Mouse (Mus musculus): ENCODE measurements at regions not wholly inside any gene's neighbourhood (a gene's known extent, or its start where the extent isn't known, plus 50 kb on each side); places are given as distances from the start of the nearest gene placed in this dataset.

DNA sequence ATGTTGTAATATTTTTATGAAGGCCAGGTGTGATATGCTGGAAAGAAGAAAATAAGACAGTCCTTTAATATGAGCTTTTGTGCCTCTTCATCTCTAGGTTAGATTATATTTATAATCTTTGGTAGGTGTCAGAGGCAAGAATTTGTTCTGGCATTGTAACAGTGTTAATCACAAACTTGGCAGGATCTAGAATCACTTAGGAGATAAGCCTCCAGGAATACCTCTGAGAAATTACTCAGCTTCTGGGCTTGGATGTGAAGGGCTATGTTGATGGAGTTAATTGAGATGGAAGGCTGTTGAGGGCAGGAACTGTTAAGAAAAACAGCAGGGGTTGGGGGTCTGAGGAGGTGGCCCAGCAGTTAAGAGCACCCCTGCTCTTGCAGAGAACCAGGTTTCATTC, 394.0 kb upstream of the Camk1g start:
- DNase-seq: no peak

DNA sequence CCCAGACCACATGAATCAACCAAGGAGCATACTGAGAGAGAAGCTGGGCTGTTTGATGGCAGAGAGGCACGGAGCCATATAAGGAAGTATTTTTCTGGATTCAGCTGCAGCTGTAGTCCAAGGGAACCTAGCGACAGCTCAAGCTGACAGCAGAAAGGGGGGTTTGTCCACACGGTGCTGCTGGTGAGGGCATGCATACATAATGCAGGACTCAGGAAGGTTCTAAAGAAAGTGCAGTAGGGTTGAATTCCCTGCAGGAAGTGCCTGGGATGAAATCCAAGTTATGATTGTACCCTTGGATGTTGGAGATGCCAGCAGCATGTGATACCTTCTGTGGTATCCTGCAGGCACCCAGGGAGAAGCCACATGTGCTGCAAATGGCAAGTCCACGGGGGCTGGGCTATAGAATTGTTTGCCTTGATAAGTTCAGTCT, 381.7 kb upstream of the Camk1g start:
- peak; percentile 59 to 68 for DNase-seq

DNA sequence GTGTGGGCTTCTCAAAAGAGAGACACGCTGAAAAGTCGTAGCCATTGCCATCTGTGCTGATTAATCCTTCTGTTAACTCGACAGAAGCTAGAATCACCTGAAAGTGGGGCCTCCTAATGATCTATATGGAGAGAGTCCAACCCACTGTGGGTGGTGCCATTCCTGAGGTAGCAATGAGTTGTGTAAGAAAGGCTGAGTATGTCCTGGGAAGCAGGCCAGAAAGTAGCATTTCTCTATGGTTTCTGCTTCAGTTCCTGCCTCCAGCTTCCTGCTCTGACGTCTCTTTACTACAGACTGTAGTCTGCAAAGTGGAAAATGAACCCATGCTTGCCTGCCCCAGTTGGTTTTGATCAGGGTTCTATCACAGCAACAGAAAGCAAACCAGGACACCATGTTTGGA, 380.8 kb upstream of the Camk1g start:
- DNase-seq: peak in 1 of 2 experiments; percentile 23

DNA sequence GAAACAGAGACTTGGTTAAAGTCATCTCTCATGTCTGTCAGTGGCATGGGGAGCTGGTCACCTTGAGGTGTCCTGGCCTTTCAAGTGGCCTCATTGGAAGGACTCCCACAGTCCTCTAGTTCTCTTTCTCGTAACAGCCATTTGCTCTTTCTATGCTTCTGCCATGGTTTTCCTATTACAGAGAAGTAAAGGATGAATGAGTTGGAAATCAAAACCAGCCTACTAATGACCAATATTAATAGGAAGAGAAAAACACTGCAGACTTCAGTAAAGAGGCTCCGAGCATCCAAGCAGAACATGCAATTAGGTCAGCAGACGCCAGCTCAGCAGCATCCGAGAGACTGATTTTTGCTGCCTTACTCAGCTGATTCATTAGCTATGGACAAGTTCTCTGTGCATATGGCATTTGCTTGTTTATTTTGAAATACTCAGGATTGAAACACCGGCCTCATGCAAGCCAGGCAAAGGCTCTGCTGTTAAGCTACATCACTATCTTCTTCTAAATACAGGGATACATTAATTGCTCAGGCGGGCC, 377.4 kb upstream of the Camk1g start:
- DNase-seq: peak; percentile 35 to 40

DNA sequence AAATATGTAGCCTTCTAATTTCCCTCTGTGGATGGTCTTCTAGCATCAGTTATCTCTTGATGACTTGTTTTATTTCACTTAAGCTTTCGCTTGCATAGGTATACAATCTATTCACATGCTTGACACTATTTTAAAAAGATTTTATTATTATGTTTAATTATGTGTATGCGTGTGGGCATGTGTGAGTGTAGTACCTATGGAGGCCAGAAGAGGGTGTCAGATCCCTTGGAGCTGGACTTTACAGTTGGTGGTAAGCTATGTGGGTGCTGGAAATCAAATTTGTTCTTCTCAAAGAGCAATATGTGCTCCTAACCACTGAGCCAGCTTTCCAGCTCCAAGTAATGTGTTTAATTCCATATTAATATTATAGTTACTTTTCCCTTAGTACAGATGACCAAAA, 372.6 kb upstream of the Camk1g start:
- DNase-seq: no peak

DNA sequence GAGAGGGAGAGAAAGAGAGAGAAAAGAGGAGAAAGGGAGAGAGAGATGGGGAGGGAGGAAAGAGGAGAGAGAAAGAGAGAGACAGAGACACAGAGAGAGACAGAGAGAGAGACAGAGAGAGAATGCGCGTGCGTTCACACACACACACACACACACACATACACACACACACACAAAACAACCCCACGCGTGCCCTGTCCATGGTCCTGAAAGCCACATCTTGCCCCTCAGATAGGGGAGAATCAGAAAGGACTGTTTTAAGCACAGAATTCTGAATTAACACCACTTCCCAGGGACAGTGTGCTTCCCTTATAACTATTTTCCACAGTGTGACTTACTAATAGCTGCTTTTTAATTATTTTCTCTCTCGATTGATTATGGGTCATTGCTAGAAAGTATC, 368.7 kb upstream of the Camk1g start:
- DNase-seq: no peak

DNA sequence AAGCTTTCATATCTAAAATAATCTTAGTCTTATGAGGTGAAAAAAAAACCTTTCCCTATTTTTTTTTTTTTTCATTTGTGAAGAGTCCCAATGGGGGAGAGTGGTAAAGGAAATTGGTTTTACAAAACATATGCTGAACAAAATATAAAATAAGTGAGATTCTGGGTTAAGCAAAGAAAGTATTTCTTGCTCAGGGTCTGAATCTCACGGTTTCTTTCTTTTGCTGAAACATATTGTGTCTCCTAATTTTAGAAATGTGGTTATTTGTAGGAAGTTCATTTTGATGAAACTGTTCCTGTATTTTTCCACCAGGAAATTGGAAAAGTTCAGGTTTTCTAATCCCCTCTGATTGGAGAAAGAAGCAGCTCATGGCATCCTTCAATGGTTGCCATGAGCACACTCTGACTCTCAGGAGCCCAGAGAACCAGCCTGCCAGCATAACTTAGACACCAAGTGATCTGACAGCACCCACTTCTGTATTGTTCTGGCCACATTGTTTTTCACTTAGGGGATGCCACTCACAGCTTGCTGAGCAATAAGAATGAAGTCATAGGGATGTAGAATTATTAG, 365.9 kb upstream of the Camk1g start:
- no peak for DNase-seq

DNA sequence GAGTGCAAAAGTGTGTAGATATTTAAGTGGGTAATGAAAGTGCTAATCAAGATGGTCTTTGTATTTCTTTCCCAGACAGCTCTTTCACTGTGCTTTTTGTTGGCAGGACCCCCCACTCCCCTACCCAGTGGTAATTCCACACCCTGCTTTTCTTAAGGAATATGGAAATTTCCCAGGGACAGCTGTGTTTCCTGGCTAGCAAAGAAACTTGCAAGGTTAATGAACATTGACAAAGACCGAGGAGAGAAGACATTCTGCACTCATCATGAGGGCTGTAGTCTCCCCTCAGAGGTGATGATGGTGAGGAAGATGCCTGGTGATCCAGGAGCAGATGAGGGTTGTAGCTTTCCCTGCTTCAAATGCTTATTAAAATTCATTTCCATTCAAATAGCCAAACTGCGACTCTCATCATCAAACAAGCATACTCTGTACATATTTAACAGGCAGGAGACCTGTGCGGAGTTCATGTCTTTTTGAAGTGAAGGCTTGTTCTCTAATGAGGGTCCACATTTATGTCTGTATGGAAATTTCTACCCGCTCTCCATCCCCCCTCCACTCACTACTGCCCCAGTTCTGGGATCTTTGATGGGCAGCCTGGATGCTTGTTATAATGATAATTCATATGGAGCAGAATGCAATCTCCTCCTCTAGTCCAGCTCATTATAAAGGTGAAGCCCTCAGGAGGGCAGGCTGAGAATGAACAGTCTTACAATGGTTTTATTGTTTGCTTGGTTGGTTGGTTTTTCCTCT, 364.1 kb upstream of the Camk1g start:
- no peak for DNase-seq

DNA sequence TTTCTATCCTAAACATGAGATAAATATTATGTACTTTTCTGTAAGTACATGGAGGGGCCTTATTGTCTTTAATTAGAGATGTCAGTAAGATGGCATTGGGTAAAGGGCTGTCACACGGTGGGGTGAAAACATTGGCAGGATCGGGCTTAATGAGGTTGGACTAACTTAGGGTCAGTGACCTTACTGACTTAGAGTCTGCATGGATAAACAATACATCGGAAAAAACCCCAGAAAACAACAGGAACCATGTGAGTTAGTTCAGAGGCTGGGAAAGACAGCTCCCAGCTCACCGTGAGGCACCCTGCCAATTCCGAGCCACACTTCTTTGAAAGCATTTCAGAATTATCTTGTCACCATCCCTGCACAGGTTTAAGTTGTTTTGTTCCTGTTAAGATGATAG, 363.3 kb upstream of the Camk1g start:
- DNase-seq: no peak

DNA sequence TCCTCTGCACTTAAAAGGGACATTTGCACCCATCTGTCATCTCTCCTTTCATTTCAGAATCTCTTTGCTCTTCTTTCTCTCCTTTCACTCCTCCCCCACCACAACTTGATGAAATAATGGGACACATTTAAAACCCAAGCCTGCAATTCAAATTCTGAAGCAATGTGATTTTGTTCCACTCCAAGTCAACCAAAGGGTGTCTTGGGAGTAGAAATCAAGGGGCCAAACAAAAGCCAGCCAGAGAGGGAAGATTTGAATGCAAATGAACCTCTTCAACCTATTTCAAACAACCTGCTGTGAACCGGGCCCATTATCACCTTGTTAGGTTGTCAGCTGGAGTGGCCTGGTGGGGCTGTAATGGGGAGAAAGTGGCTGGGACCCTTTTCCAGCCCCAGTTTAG, 362.0 kb upstream of the Camk1g start:
- DNase-seq: no peak

DNA sequence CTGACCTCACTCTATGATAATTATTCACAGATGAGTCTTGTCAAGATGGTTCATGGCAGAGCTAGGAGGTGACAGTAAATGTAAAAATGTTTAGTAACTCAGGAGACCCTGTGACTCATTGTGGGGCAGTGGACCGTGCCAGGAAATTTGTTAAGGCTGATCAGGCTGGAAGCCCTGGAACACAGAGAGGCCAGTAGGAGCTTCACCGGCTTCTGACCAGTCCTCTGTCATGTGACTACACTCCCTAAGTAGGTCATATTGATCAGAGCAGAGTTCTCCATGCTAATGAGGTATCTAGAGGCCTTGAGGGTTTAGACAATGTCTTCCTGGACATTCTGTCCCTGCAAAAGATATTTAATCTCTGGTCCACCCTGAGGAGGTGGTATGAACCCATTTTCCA, 351.8 kb upstream of the Camk1g start:
- DNase-seq: no peak

DNA sequence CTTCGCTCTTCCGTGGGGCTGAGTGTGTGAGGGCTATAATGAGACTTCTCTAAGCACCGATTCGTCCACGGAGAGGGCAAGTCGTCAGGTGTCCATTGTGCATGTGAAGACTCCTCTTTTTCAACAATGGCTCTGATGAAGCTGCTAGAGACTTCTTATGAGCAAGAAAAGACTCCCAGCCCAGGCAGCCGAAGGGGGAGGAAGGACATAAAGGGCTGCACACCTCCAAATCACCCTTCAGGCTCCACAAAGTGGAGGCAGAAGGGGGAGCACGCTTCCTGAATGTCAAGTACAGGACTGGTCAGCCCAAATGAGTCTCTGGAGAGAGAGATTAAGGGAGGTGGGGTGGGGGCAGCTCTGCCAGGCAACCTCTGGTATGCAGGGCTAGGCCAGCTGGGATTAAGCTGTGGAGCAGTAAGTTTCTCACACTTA, 350.3 kb upstream of the Camk1g start:
- no peak for DNase-seq

DNA sequence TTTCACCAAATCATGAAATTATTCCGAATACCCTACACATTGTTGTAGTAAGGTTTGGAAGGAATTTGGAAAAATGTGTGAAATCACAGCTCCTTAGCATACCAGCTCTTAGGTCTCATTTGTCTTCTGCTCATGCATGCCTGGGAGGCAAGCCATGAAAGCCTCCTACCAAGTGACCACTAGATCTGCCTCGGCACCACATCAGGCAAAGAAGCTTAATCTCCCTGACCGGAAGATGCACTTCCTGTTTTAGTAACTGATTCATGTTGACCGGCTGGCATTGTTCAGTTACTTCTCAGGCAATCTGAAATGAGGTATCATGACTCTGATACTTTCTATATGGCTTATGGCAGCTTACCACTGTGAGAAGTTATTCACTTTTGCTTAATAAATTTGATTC, 345.2 kb upstream of the Camk1g start:
- DNase-seq: no peak

DNA sequence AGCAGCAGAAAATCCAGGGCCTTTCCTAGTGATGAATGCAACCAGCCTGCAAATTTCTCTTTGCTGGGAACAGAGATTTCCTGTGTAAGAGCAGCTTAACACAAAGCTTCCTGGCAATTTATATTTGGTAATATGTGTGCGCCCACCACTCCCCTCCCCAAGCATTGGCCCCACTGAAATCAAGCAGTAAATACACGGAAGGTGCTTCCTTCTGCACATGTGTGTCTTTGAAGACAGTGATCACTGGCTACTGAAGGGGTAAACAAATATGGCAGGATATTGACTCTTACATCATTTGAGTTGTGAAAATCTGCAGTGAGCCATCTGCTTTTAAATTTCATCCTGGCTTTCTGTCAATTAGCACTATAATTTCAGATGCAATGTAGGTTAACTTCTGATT, 344.5 kb upstream of the Camk1g start:
- no peak for DNase-seq

DNA sequence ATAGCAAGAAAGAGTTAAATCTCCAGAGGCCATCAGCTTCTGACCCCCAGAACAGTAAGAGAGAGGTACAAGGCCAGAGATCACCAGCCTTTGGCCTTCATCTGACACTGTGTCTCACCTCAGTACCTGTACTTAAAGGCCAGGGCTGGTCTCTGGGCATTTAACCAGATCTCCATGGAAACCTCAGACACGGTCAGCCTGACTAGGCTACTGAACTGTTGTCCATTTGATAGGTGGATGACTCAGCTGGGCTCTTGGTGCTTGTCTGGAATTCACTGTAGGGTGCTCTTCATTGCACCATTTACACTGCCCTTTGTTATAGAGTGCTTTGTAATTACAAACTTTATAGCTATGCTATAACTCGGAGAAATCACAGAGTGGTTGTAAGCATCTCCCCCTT, 335.1 kb upstream of the Camk1g start:
- DNase-seq: peak; percentile 24 to 35

DNA sequence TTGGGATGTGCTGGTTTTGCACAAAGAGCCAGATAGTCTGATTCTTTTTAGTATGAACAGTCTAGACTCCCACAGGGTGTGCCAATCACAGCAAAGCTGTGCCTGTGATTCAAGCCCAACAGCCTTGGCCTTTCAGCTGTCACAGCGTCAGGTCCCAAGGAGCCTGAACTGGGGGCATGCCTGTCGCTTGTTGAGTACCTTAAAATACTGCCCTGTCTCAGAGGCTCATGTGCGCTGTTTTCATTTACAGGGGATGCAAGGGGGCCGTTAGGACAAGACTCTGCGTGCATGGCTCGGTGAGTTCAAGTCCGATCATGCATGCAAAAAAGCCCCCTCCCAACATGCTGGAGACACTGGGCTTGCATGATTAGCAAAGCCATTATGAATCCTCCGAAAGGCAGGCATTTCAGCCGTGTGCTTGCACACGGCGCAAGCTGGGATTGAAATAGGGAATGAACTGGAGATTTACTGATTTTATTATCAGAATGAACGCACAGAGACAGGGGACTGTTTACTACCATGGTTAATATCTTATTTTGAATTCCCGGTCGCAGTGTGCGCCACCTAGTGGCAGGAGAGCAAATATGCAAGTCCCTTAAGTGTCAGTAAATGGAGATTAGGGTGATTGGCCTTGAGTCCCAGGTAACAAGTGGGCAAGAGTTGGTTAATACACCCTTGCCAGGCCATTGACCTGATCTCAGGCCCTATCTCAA, 332.8 kb upstream of the Camk1g start:
- DNase-seq: peak; percentile 55 to 65

DNA sequence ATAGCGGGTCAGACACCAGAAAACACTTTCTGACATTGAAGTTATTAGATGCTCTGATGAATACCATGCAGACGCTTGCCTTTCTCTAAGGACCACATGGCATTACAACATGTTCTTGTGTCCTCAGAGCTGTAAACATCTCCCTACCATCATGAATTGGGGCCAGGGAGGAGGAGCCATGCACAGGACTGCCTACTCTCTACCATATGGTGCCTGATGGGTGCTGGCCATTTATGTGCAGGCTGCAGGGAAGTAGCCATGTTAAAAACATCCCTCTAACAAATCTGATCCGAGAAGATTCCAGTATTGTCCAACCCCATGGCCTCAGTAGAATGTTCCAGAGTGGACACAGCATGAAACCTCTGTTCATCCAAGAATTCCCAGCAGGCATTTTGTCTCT, 330.1 kb upstream of the Camk1g start:
- DNase-seq: peak; percentile 16 to 23

DNA sequence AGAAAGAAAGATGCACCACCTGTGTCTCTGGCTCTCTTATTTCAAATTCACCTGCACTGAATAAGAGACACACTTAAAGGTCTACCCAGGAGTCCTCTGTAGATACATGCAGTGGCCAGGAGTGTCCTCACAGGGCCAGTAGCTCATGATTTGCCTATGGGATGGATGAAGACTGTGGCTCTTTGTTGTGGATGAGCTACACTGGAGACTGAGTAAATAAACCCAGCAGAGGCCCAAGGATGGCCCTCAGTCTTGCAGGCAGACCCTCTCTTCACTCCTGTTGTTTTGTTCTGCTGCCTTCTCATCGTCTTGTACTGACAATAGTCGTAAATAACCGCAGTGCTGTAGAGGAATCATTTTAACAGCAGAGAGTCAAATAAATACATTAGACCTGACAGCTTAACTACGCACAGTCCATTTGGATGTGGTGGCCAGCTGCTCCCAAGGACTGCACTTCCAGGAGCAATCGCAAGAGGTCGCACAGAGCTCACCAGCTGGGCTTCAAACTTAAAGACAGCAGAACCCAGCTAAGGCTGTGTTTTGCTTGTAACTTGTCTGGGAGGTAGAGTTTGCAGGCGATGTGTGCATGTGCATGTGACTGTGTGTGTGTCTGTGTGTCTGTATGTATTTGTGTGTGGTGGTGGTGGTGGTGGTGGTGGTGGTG, 328.6 kb upstream of the Camk1g start:
- peak; percentile 84 to 93 for DNase-seq

DNA sequence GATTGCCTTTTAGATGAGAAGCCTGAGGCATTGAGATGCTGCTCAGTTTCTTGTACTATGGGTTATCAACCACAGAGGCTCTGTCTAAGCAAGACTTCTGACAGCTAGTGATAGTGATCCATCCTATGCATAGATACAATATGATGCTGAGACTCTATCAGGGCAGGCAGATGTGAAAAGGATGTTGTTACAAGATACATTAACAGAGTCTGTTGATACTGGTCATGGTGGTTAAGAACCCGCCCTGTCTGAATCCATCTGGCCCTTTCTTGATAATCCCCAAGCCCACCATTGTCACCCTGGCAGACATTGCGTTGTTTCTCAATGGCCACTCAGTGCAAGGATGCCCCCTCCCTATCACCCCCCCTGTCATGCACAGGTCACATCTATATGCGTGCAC, 327.8 kb upstream of the Camk1g start:
- no peak for DNase-seq

DNA sequence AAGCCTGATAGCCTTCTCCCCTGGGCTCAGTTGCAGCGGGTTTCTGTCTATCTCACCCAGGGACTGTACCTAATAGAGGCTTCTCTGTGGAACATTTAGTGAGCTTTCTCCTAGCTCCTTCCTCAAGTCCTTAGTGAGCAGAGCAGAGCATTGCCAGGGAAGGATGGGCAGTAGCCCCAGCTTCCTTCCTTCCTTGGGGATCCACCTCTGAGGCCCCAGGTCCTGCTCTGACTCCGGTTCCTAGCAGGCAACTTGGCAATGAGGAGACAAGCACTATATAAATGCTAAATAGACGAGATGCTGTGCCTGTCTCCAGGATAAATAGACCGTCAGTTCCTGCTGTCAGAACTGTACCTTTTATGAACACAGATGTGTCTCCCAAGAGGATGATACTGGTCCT, 326.9 kb upstream of the Camk1g start:
- no peak for DNase-seq

DNA sequence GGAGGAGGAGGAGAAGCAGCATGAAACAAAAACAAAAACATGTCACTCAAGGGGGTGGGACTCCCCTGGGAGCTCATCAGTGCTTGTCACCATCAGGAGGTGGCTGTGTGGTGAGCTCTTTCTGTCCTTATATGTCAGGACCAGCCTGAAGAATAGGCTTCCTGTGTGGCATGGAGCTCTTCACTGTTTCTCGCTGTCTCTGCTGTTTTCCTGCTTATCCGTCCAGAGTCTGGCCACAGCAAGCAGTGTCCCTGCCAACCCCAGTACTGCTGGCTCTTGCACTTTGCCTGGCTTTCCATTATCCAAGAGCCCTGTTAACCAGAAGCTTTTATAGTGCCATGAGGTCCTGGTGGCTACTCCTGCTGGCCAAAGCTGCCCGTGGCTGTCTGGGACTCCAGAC, 322.9 kb upstream of the Camk1g start:
- DNase-seq: peak in 1 of 2 experiments; percentile 27

DNA sequence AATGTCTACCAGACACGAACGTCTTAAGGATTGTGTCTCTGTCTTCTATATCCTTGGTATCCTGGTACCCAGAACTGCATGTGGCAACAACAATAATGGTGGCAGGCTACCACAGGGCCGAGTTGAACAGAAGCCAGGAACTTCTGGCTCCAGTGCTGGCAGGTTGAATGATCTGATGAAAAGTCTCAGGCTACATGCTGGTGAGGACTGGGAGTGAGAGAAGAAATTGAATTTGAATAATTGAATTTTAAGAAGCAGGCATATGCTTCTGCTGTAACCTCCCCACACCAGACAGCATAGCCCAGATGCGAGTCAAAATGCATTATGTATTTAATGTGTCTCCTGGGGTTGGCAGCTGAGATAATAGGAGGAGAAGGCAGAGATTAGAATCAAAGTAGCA, 319.5 kb upstream of the Camk1g start:
- no peak for DNase-seq

DNA sequence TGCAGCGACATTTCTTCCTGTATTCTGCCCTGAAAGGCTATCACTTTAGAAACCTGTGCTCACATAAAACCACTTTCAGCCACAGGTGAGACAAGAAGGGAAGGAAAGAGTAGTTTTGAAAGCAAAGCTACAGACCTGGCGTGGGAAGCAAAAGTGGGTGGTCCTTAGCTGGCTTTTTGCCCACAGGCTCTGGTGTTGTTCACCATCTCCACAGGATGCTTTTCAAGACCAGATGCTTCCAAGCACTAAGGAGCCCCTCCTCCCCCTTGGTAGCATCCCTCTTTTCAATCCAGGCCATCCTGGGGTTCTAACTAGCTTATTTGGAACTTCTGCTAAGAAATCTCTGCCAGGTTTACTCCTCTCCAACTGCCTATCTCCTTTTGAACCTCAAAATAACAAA, 312.8 kb upstream of the Camk1g start:
- no peak for DNase-seq

All from cerebellum, postnatal 36 days (tissue).